Mouse (Mus musculus): ENCODE measurements around the gene Ifi35.

DNA sequence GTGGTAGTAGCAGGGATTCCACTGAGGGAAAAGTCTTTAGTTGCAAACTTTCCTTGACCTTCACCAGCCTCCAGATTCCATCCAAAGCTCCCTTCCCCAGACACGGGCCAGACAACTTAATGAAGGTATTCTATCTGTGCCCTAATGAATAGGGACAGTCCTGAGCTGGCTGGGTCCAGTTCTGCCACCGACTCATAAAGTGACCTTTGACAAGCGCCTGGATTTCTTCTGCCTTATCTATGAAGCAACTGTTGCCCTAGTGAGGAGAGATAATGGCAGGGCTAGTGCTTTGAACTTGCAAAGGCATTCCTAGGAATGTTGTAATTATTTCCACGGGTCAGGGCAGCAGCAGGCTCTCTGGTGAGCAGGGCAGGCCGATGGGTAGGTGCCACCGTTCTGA, 32.7 kb downstream of the Ifi35 start:
- TF ChIP-seq CTCF (IDR thresholded peaks at IDR 0.05; ENCODE audit: low read depth, low read length) (no peak), TAL1 (conservative IDR thresholded peaks at IDR 0.05; ENCODE audit: low read depth, low read length) (no peak), GATA1 (IDR thresholded peaks at IDR 0.05; ENCODE audit: borderline replicate concordance, low read length) (no peak), GATA2 (IDR thresholded peaks at IDR 0.05; ENCODE audit: borderline replicate concordance, low read depth, low read length) (no peak), POLR2AphosphoS5 (IDR thresholded peaks at IDR 0.05; ENCODE audit: insufficient replicate concordance, low read depth, low read length) (no peak)

Measured in G1E (cell line).